Mouse (Mus musculus) 3T3-L1 (cell line): Measurements from ENCODE around the gene Rps12.

Experiments used
- DNase-seq: peaks from one replicate; pipeline ENCODE4 v3.0.0-alpha.2; 2015; ENCODE audit warnings: low read depth, low spot score

Rps12 gene

DNA sequence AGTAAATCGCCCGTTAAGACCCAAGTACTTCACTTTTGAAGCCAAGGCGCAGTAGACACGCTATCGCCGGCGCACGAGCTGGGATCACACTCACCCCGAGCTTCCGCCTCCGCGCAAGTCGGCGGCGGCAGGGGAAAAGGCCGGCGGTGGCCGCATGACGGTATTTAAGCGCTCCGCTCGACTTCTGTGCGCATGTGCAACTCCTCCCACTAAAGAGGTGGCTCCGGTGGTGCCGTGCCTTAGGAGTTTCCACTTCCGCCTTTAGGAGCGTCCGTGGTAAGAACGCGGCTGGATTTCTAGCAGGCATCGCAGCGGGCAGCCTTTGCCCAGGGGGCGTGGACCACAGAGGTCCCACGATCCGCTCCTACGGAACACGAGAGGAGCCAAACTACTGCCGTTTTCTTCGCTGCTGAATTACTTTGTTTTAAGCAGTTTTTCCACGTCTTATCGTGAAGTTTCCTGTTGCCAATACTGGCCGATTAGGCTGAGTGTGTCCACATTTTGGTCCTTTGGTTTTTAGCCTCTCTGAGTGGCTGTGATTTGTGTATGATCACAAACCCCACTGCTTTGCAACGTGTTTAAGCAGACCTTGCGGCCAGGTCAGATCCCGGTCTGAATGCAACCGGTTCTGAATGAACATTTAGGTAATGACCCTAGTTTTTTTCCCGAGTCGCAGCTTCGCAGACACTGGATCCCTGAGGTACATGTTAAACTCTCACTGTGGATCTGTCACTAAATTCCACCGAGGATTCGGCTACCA, at the start of gene Rps12:
Gene Rps12 (minus strand): TSS at position 214 of the 760 bp plus-strand sequence.
- peak; percentile 98 for DNase-seq

DNA sequence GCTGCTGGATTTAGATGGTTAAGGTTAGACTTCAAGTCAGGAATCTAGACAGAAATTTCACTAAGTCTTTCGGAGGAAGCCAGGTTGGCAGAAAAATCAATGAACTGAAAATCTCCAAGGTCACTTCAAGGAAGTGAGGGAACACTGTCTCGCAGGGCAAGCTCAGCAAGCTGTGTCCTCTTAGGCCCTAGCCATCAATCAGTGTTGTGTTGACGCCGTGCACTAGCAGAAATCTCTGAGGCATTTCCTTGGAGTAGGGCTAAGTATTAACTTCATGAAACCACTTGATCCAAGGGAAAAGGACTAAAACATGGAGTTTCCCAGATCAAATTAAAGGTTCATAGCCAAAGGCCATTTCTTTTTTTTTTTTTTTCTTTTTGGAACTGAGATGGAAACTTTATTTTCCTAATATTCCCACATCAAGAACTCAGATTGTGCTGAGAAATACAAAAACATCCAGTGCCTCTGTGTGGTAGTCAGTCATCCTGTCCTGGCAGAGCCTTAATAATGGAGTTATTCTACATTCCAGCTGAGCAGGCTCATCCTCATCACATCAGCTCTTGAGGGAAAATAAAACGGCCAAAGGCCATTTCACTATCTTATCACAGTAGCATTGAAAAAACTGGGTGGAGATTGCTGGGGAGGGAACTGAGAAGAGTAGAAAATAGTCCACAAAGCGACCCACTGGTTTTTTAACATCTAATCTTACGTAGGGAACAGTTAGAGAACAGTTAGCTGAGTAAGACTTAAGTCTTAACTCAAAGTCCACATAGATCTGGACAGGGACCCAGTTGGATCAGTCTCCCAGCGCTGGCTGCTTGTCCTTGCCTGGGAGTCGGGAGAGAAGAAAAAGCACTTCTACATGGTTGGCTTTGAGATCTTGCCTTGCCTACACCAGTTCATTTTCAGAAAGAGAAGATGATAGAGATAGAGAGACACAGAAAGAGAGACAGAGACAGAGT, 49.2 kb upstream of the Rps12 start:
- DNase-seq: no peak

GRCm38 (mm10) chr10:23826516-23826915, 39.4 kb upstream of the Rps12 start:
- no peak for DNase-seq

- no peak for DNase-seq
Measured at GRCm38 (mm10) chr10:23816241-23816640, 29.2 kb upstream of the Rps12 start.

DNA sequence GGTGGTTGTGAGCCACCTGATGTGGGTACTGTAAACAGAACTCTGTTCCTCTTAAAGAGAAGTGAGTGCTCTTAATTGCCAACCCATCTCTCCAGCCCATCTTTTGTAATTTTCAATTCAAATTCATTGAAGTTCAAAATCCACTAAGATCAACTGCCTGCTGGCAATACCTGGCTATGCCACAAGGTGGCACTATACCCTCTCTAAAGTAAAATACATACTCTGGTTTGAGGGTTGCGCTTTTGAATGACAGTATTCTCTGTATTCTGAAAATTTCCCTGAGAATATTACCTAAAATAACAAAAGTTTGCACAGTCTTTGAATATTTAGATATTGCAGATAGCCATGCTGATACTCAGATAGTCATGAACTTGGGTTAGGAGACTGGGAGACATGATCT, 28.1 kb upstream of the Rps12 start:
- peak; percentile 80 for DNase-seq

GRCm38 (mm10) chr10:23812852-23813766, 26.0 kb upstream of the Rps12 start:
- DNase-seq: no peak

DNA sequence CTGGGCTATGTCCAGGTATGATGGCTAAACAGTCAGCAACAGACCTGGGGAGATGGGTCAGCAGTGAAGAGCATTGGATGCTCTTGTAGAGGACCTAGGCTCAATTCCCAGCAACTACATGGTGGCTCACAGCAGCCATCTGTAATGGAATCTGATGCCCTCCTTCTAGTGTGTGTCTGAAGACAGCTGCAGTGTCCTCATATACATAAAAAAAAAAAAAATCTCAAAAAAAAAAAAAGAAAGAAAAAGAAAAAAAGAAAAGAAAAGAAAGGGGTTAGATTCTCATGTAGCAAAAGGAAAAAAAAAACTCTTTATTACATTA, 25.3 kb upstream of the Rps12 start:
- no peak for DNase-seq

GRCm38 (mm10) chr10:23811635-23812437, 24.8 kb upstream of the Rps12 start:
- DNase-seq: peak; percentile 77

DNA sequence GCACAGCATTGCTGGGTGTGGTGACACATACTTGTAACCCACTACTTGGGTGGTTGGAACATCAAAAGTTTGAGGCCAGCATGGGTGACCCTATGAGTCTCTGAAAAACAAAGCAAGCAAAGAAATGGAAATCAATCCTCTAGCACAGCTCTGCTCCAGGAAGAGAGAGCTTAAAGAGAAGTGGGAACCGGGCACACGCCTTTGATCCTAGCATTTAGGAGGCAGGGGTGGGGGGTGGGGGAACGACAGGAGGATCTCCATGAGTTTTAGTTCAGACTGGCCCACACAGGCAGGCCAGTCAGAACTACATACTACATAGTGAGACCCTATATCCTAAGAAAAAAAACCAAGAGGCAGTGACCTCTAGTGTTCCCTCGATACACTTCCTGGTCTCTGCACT, 19.1 kb upstream of the Rps12 start:
- no peak for DNase-seq

DNA sequence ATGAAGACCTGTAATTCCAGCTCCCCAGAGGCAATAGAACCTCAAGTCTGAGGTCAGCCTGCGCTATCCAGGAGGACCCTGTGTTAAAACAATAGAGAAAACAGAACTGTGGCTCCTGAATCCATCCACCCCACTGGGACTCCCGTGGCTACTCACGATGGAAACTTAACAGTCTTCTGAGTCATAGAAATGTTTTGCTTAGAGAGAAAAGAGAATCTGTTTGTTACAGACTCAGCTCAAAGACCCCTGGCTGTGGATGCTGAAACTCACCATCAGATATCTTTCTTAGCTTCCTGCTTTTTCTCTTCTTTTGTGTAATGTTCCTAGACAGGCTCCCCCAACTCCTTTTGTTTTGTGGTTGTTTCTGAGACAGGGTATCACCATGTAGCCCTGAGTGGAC, 17.6 kb upstream of the Rps12 start:
- no peak for DNase-seq

GRCm38 (mm10) chr10:23802911-23803310, 15.8 kb upstream of the Rps12 start:
- no peak for DNase-seq

DNA sequence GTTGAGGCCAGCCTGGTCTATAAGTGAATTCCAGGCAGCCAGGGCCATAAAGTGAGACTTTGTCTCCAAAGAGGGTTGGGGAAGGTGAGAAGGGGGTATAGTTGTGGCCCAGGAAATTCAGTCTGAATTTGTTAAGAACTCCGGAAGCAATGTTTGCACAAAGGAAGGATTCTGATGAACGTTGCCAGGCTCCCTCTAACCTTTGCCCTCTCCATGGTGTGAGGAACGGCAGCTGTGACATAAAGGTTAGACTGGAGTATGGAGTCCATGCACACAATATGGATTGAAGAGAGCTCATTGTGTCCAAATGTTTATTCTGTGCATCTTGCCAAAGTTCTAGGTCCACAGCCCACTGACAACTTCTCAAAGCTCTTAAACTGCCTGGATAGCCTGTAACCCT, 12.9 kb upstream of the Rps12 start:
- no peak for DNase-seq

- DNase-seq: peak; percentile 21
Measured at GRCm38 (mm10) chr10:23798142-23798541, 11.1 kb upstream of the Rps12 start.

- DNase-seq: peak; percentile 48
Measured at GRCm38 (mm10) chr10:23797606-23798005, 10.5 kb upstream of the Rps12 start.

DNA sequence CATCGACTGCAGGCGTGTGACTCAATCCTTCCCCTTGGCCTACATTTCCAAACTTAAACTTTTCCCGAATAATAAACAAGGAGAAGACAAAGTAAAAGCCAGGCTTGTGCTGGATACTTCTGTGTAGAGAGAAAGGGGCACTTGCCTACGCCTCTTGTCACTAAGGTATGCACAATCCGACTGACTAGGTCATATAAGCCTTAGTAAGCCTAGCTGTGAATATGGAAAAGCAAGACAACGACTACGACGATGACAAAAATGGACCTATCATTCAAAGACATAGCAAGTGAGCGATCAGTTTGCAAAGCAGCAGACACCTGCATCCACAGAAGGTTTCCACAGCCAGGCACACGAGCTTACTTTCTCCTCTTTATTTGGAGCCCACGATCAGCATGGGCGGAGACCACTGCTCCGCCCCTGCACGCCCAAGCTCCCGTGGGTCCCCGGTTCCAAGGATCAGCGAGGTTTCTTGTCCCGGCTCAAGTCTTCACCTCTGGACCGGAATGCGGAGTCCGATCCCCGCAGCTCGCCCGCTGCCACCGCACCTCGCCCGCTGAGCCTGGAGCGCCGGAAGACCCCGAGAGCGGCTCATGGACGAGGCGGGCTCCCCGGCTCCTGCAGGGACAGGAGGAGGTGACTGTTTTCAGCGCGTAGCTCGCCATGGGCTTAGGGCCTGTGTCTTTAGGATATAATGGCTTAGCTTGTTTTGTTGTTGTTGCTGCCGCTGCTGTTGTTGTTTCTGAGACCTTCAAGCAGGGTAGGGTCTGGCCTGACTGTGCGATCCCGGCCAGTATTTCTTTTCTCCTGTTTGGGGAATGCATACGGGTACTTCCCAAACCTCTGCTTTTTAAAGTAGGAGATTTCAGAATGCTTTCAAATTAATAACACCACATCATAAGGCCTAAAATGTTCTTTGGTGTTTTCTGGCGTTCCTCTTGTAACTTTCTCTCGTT, 9.8 kb upstream of the Rps12 start, which contains the start of gene Slc18b1:
Gene Slc18b1 (plus strand): TSS at position 436 of the 953 bp plus-strand sequence.
- peak; percentile 35 for DNase-seq

GRCm38 (mm10) chr10:23795871-23796520, 8.9 kb upstream of the Rps12 start:
- DNase-seq: no peak

- DNase-seq: peak; percentile 35
Measured at GRCm38 (mm10) chr10:23788056-23788600, 1.1 kb upstream of the Rps12 start.

- DNase-seq: peak; percentile 24
Measured at GRCm38 (mm10) chr10:23786631-23787038, 440 bp downstream of the Rps12 start.

GRCm38 (mm10) chr10:23786040-23786439, 1.0 kb downstream of the Rps12 start:
- DNase-seq: peak; percentile 17
